Mouse (Mus musculus) natural killer cell, adult 2 months (primary cell): ENCODE measurements around the gene Gsg1l.

Experiments
- DNase-seq, 2 experiments: peaks; one replicate each; pipeline ENCODE4 v3.0.0; 2022; ENCODE audit warnings: low spot score in 2 of 2

Gsg1l gene

GRCm38 (mm10) chr7:126080949-126081654 is 1.1 kb downstream of the Gsg1l start:
- no peak for DNase-seq

- no peak for DNase-seq
Observed at GRCm38 (mm10) chr7:126076935-126077334, 5.3 kb downstream of the Gsg1l start.

GRCm38 (mm10) chr7:126075058-126075457 is 7.2 kb downstream of the Gsg1l start:
- no peak for DNase-seq

- no peak for DNase-seq
Observed at GRCm38 (mm10) chr7:126070321-126070720, 11.9 kb downstream of the Gsg1l start.

- DNase-seq = no peak
Observed at GRCm38 (mm10) chr7:126066777-126067176, 15.4 kb downstream of the Gsg1l start.

GRCm38 (mm10) chr7:126065243-126065876 is 16.9 kb downstream of the Gsg1l start:
- DNase-seq = no peak

- no peak for DNase-seq
Observed at GRCm38 (mm10) chr7:126062228-126062627, 20.0 kb downstream of the Gsg1l start.

- no peak for DNase-seq
Observed at GRCm38 (mm10) chr7:126058918-126059317, 23.3 kb downstream of the Gsg1l start.

- no peak for DNase-seq
Observed at GRCm38 (mm10) chr7:126057332-126057914, 24.8 kb downstream of the Gsg1l start.

- DNase-seq = no peak
Observed at GRCm38 (mm10) chr7:126054574-126054973, 27.6 kb downstream of the Gsg1l start.

- no peak for DNase-seq
Observed at GRCm38 (mm10) chr7:126053618-126054017, 28.6 kb downstream of the Gsg1l start.

GRCm38 (mm10) chr7:126051910-126052309 is 30.3 kb downstream of the Gsg1l start:
- DNase-seq = no peak

- DNase-seq = no peak
Observed at GRCm38 (mm10) chr7:126045077-126045476, 37.1 kb downstream of the Gsg1l start.

GRCm38 (mm10) chr7:126042306-126042705 is 39.9 kb downstream of the Gsg1l start:
- peak in 1 of 2 experiments; percentile 16 for DNase-seq

GRCm38 (mm10) chr7:126040794-126041526 is 41.3 kb downstream of the Gsg1l start:
- DNase-seq = no peak

- no peak for DNase-seq
Observed at GRCm38 (mm10) chr7:126039847-126040246, 42.4 kb downstream of the Gsg1l start.

GRCm38 (mm10) chr7:126039247-126039835 is 42.9 kb downstream of the Gsg1l start:
- DNase-seq = no peak

GRCm38 (mm10) chr7:126038366-126039246 is 43.6 kb downstream of the Gsg1l start:
- DNase-seq = no peak

- DNase-seq = no peak
Observed at GRCm38 (mm10) chr7:126035332-126035731, 46.9 kb downstream of the Gsg1l start.

- DNase-seq = no peak
Observed at GRCm38 (mm10) chr7:126032776-126033209, 49.4 kb downstream of the Gsg1l start.

- no peak for DNase-seq
Observed at GRCm38 (mm10) chr7:126032365-126032755, 49.9 kb downstream of the Gsg1l start.
